Mouse (Mus musculus) gastrocnemius, postnatal 25 days (tissue): Measurements from ENCODE around the gene Mindy4. TPM values are rescaled to one million over a fixed set of nuclear protein-coding genes. Genes with fewer than 3 reads are reported as not detected.
A peak's percentile ranks its signal among the peaks of the same experiment; 100 is the strongest.

Experiments used
- DNase-seq: peaks from one replicate; pipeline ENCODE4 v3.0.0; 2022
- total RNA-seq, 2 experiments: library from RNA; stranded (reverse); gene quantifications; 1 replicate in 1 of 2; 2 replicates in 1 of 2; pipeline ENCODE4 v1.2.3; 2021

Mindy4 gene
- total RNA-seq, 2 experiments from 2014 or later: 1.8 to 2.3 TPM

DNA sequence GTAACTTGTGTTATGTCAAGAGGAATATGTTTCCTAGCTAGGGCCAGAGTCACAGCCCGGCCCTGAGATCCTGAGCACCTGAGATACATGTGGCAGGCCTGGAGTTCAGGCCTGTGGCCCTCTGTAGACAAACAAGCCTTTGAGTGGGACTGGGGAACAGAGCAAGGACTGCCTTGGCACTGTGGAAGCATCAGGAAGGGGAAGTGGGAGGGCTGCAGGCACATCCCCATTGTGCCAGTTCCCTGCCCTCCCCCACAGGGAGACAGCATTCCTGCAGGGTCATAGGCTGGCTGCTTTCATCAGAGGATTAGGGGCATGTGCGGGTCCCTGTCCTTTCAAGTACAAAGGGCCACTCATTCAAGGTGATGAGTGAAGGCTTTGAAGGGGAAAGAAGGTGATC is 107.0 kb downstream of the Mindy4 start:
- no peak for DNase-seq

DNA sequence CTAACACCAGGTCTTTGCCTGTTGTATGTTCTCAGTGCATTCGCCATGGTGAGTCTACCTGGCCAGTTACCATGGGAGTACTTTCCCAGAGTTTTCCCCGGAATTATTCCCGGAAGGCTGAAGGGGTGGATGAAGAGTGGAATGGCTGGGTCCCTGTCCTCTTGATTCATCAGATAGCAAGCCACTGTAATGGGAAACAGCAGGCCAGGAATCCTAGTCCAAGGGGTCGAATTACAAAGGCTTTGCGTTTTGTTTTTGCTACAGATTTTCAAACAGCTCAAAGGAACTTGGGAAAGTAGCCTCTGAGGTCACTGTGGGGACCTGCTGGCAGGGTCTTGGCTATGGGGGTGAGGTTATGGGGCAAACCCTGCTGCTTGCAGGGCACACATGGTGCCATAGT is 108.8 kb downstream of the Mindy4 start:
- DNase-seq: no peak

DNA sequence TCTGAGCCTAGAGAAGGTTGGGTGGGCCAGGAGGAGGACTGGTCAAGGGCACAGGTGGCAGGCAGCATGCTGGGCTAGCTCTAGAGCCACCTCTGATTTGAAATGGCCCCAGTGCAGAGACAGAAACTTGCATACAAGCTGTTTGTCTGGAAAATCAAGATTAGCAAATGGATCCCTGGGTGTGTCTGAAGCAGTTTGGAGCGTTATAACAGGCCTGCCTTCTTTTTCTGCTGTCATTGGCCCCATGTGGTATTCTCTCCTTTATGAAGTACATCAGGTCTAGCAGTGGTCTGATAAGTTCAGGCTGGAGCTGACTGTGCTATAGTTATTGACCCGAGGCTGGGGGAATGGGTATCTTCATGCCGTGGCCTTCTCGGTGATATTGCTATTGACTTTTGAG is 110.7 kb downstream of the Mindy4 start:
- no peak for DNase-seq

DNA sequence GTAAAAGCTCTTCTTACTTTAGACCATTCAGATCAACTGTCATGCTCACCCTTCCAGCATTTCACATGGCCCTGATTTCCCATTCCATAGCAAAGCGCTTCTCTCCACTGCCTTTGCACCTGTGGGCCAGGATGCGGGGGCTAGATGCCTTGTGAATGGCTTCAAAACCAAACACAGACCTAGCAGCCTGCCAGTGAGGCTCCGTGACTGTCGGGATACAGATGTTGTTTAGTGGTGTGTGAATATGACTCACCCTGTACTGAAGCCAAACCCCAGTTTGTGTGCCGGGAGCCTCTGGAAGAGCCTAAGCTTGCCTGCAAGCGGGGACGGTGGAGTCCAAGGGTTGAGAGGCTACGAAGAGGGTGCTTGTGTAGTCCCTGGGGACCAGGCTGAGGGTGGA is 111.4 kb downstream of the Mindy4 start:
- DNase-seq: no peak

DNA sequence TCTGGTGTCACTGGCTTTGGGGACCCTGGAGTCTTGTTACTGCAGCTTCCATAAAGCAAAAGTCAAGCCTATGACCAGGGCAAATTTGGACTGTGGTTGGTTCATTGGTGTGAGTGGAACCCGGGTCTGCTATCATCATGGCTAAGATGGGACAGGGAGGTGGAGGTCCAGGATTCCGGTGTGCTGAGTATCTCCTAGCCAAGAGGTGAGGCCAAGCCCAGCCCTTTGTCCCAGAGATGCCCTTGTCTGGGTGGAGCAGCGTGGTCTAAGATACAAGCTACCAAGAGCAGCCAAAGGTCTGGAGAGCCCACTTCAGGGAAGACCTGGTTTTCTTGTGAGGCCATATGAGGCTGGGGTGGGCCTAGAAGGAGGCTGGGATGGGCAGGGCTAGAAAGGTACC is 115.4 kb downstream of the Mindy4 start:
- DNase-seq: no peak

DNA sequence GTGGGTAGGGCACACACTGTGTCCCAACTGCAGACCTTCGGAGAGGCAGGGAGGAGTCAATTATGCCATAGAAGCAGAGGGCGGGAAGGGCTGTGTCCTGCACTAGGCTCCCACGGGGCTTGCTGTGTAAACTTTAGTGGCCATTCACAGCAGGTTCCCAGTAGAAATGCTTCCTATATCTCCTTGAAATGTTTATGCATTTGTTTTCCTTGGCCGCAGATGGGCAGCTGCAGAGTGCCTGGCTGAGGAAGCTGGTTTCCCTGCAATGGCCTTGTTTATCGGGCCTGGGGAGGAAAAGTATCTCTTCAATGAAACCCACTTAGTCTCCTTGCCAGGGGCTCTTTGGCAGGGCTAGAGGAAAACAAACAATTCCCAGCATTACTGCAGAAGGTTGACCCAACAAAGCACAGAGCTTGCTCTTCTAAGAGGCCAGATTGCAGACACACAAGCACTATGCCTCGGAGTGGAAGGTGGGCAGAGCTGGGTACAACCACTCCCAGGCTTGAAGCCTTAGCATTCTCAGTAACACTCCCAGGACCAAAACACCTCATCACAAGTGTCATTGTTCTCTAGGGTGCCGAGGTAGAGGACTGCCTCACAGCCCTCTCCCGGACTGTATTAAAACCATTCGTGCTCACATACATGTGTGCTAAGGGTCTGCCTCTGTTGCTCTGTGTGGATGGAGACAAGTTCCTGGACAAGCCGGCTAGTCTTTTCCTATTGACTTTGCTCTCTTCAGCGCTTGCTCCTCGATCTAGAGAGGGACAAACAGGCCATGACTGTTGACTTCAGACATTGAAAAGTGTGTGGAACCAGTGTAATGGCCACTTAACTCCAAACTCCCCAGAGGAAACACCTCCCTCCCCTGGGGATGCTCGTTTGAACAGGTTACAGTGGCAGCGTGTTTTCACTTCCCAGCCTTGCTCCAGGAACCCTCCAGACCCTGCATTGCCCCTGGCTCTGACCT is 116.7 kb downstream of the Mindy4 start:
- no peak for DNase-seq

DNA sequence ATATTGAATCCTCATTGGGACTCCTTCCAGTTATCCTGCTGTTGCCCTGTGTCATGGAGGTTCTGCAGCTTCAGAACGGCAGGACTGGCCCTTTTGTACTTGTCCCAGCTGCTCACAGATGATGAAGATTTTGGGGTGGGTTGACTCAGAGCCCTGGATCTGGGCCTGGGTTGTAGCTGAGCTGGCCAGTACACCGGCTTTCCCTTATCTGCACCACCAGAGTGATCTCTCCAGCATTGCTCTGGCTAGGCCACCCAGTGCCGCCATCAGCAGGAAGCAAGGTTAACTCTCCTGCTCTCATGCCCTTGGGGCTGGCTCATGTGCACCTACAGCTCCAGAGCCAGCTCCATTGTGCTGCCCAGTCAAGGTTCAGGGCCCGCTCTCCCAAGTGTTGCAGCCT is 117.7 kb downstream of the Mindy4 start:
- no peak for DNase-seq

DNA sequence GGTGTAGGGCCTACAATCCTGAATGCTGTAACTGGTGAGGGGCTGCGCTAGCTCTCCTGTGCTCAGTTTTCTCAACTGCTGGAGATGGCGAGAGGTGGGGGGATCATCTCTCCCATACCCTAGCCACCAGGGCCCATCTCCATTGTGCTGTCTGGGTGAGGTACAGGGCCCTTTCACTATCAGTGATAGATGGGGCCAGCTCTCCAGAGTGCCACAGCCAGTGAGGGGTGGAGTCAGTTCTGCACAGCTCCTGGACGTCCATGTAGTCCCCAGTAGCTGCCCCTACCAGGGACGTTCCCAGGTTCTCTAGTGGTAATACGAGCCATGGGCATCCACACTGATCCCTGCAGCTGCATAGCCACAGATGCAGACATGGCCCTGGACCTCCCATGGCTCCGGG is 118.3 kb downstream of the Mindy4 start:
- DNase-seq: no peak

DNA sequence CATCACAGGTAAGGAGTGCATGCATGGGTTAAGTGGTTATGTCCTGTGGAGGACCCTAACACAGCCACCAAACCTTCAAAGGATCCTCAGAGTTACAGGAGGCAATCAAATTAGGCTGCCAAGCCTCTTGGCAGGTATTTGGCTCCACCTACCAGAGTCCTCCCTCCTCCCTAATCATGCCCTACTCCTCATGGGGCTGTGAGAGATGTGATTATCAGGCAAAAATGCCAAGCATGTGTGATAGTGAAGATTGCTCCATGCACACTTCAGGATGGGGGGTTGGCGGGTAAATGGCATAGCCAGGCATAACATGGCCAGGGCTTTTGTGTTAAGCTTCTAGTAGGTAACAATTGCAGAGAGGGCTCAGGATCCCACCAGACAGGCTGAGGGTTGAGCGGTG is 119.8 kb downstream of the Mindy4 start:
- DNase-seq: no peak

DNA sequence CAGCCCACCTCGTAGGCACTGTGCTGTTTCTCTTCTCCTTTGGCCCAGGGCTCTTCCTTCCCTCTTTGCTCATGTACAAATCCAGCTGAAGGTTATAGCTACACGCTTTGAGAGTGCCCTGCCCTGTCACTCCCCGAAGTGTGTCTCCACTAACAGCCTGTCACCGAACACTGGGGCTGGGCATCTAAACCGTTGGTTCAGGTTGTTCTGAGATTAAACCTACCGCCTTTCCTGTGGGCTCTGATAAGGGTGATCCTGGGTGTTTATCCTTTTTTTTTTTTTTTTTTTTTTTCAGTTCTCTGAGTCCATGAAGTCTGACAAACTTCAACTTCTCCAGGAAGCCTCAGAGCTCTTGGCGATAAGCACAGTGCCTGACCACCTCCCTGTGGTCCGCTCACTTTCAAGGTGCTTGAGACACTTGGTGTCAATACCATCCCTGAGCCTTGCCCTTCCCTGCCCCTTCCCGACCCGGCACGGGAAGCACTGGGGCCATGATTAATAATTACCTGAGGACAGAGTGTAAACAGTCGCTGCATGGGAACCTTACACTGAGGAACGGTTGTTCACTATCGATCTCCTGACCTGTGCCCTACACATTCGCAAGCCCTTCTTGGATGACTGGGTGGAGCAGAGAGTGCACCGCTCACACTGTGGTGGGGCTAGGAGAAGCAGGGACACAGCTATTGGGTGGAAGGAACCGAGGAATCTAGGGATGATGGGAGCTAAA is 120.9 kb downstream of the Mindy4 start:
- no peak for DNase-seq

DNA sequence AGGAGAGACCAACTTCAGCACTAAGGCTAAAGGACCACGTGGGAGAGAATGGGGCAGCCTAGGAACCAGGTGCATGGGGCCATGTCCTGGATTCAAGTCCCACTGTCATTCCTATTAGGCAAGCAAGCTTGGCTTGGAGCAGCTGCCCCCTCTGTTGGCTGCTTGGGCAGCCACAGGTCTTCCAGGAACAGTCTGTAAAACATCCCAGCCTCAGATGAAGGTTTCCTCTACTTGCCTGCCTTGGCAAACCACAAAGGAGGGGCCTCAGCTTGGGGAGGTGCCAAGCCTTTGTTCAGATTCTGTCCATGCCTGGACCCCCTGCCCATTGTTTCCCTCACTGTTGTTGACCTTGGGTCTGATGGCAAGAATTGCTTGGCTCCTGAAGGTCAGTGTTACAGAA is 121.6 kb downstream of the Mindy4 start:
- no peak for DNase-seq

DNA sequence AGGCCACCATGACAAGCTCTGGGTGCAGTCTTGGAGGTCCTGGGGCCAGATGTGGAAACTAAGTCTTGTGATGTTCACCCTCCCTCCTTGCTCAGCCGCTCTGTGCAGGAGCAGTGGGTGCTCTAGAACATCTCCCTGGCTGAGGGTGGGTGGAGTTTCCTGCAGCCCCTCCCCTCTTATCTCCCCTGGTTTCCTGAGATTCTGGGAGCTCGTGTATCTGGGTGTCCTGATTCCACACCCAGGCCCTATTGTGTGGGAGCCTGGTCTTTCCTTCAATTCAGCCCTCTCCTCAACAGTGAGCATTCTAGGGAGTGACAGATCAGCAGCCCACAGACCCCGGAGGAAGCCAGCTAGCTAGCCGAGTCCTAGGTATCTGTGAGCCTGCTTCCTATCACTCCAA is 123.1 kb downstream of the Mindy4 start:
- peak; percentile 53 for DNase-seq

DNA sequence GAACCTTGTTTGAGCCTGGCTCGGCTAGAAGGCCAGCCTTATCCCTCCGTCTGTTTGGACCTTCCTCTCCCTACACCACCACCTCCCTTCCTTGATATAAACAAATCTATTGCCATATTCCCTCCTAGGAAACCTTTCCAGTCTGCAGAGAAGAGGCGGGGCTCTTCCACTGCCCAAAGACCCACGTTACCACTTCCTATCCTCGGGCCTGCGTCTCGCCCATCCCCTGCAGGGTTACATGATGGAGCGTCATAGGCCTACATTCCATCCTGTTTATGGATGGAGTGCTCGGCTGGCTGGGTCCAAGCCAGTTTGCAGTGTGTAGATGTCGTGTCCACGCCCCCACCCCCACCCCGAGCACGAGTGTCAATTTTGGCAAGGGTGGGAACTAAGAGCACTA is 124.1 kb downstream of the Mindy4 start:
- no peak for DNase-seq

DNA sequence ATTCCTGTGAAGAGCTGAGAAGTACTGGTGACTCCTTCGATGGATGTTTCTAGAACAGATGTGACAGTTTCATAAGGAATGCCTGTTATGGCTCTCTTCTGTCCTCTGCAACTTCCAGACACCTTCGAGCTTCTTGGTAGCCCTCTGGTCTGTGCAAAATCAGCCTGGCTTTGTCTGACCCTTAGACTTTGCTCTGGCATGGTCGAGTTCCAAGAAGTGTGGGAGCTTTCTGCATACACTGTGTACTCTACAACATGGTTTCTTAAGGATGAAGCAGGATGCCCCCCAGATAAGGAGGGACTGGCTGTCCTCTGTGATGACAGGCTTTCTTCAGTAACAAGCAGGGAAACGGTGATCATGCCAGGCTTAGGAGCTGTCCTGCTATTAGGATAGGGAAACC is 125.0 kb downstream of the Mindy4 start:
- DNase-seq: no peak

DNA sequence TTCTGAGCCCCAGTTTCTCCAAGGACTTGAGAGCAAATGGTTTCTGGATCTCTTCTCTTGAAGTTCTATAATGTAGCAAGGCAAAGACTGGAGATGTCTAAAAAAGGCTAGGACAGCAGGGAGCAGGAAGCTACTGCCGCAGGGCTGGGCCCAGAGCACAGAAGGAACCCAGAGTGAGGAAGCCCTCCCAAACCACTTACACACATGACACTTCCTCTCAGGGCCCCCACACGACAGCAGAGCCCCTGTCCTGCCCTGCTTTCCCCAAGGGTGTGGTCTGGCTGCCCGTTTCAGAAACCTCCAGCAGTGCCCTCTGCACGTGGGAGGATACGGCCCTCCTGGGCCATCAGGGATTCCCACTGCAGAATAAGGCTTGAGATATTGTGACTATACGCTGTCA is 128.1 kb downstream of the Mindy4 start:
- no peak for DNase-seq

DNA sequence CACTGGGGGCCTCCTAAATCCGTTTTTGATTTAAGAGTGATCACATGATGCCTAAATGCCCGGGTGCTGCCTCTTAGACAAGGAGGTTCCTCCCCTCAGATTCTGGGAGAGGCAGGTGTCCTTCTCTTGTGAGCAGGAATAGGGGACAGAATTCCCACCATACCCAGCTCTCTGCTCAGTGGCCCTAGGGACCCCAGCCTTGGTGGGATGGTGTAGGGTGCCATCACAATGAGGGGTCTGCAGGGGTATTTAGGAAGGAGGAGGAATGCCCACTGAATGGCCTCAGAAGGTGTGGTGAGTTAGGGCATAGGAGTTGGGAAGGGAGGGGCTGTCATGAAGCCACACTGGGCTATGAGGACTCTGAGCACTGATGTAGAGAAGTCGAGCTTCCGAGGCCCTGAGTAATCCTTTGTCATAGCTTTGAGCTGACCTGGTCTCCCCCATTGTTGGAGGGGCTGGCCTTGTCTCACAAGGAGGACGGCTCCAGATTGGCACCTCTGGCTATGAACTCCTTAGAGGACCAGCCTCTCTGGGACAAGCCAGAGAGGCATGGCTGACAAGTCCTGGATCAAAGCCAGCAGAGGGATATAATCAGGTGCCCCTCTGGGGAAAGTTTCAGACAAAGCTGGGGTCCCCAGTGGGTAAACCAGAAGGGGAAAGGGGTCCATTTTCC is 129.1 kb downstream of the Mindy4 start:
- DNase-seq: no peak

DNA sequence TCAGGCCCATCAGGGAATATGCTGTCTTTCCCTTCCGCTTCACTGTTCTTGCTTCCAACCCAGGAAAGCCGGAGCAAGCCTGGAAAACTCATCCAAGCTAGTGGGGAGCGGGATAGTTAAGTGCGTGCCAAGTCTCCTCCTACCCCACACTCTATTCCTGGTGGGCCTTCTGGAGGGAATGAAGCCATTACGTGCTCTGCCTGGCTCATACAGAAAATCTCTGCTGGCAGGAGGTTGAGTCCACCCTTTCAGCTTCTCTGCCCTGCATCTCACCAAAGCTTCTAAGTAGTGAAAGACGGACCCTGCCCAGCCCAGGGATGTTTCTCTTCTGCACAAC is 129.6 kb downstream of the Mindy4 start:
- DNase-seq: no peak

DNA sequence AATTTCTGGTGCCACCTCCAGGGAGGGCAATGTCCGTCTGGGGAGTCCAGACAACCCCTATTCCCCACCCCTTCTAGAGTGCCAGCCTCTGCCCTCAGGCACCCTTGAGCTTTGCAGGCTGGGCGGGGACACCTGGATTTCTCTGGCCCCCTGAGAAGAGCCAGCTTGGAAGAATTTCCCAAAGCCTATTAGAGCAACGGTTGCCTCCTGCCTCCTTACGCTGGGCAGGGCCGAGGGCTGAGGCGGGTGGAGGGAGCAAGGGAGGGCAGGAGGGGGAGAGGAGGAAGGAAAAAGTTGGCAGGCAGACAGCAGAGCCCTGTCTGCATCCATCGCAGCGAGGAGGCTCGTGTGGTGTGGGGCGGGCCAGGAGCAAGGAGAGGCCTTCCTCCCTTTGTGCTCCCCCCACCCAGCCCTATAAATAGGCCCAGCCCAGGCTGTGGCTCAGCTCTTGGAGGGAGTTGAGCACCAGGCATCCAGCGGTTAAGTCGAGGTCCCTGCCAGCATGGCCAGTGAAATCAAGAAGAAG is 132.9 kb downstream of the Mindy4 start, which contains the start of gene Aqp1:
Gene Aqp1 (plus strand): TSS at position 444 of the 526 bp plus-strand sequence.
- peak; percentile 72 for DNase-seq

DNA sequence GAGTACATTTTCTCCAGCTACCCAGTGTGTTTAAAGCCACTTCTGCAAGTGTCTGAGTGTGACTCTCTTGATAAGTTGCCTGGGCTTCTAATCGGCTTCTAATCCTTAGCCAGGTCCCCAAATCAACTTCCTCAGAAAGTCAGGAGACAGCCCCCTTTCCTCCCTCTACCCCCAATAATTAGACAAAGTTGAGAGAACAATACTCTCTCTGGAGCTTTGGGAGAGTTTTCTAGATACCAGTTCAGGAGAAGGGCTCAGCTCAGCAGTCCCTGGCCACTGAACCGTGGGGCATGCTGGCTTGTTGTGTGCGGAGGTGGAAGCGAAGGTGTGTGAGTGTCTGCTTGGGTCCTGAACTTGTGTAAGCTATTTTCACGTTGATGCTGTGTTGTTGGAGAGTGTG is 134.1 kb downstream of the Mindy4 start:
- no peak for DNase-seq

DNA sequence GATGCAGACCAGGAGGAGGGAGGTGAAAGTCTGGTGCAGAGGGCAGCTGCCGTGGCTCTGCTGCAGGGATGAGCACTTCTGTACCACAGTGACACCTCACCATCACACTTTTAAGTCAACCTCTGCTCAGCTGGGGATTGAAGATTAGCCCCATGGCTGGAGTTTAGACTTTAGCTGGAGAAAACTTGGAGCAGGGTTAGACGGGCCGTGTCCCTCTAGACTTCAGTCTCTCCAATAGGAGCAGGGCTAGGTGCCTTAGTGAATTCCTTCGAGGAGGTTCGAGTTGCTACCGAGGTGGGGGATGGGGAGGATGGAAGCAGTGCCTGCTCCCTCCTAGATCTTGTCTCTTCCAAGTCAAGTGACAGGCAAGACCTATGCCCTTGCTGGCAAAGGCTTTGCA is 134.9 kb downstream of the Mindy4 start:
- DNase-seq: no peak

DNA sequence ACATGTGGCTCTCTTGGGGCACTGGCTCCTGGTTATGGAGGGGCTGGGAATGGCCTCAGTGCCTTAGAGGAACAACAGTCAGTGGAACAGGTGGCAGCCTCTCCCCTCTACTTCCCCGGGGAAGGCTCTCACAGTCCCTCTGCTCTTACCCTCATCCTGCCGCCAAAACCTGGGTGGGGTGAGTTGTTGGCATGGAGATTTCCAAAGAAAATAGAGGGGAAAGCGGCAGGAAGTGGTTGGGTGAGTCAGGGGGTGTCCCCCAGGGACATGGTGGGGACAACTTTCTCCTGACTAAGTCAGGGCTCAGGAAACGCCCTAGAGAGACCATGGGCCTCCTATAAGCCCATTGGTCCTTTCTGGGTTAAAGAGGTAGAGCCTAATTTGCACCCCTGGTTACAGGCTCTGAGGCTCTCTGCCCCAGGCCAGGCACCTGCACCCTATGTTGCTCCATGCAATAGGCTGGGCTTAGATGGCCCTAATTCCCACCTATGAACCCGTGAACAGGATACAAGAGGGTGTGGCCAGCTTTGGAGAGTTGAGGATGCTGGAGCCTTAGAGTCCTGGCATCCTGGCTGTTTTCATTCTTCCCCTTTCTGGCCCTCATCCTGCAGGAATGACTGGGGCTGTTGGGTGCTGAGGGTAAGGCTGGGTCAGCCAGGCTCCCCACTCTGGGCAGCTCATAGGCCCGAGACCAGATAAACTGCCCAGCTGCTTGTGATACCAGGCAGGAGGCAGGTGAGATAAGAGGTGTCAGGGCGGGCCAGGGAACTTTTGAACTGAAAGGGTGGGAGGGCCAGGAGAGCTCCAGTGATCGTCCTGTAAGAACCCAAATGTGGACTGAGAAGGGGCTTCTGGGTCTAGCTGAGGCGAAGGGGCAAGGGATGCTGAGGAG is 136.0 kb downstream of the Mindy4 start:
- DNase-seq: no peak

DNA sequence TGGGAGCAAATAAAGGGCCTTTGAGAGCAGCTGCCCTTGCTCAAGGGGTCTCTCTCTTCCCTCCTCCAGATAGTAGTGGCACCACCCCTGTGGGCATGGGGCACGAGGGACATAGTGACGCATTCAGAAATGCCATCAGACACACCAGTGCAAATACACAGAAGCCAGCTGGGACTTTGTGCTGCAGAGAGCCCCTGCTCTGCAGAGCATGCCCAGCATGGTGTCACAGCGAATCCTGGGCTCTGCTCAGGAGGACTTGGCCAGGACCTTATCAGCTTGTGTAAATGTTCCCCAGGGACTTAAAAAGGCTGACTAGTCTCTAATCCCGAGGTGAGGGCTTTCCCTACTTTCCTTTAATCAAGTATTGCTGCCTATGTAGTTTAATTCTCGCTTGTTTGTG is 138.5 kb downstream of the Mindy4 start:
- no peak for DNase-seq
